Mouse (Mus musculus): ENCODE data around the gene Eci1. TPM values are rescaled to one million over a fixed set of nuclear protein-coding genes. Genes with fewer than 3 reads are reported as not detected.

Gene Eci1
- total RNA-seq, 2 experiments from 2014 or later = 23.3 to 26.9 TPM

Other genes with a start within 250 kb of the Eci1 start
- 10 to 100 TPM; 60.1 to 64.2 TPM for gene Tbc1d24, start 221.1 kb upstream of the Eci1 start, total RNA-seq (2021)
- 10 to 100 TPM; 10.8 to 11.0 TPM for gene Ntn3, start 217.1 kb upstream of the Eci1 start, total RNA-seq (2021)
- 10 to 100 TPM in 1 of 2 experiments, 1 to 10 TPM in 1; 8.4 to 10.0 TPM for gene Tedc2, start 205.8 kb upstream of the Eci1 start, total RNA-seq (2021)
- 1 to 10 TPM; 4.1 to 6.6 TPM for gene Ccnf, start 175.2 kb upstream of the Eci1 start, total RNA-seq (2021)
- gene Abca17, start 75.6 kb upstream of the Eci1 start, total RNA-seq (2021) = 1 to 10 TPM in 1 of 2 experiments, under 1 TPM in 1; 0.47 to 1.2 TPM
- 10 to 100 TPM; 70.7 to 75.2 TPM for gene Abca3, start 74.7 kb upstream of the Eci1 start, total RNA-seq (2021)
- 100 to 1,000 TPM; 117 to 120 TPM for gene Rnps1, start 12.1 kb upstream of the Eci1 start, total RNA-seq (2021)
- gene Dnase1l2, start 16.5 kb downstream of the Eci1 start, total RNA-seq (2021) = 1 to 10 TPM; 6.0 to 7.8 TPM
- 10 to 100 TPM; 25.4 to 36.0 TPM for gene E4f1, start 43.7 kb downstream of the Eci1 start, total RNA-seq (2021)
- 10 to 100 TPM; 61.5 to 74.6 TPM for gene Pgp, start 43.8 kb downstream of the Eci1 start, total RNA-seq (2021)
- 1 to 10 TPM; 1.6 to 3.5 TPM for gene Bricd5, start 47.2 kb downstream of the Eci1 start, total RNA-seq (2021)
- 10 to 100 TPM; 38.1 to 40.1 TPM for gene Mlst8, start 52.4 kb downstream of the Eci1 start, total RNA-seq (2021)
- gene Caskin1, start 62.0 kb downstream of the Eci1 start, total RNA-seq (2021) = 100 to 1,000 TPM; 143 to 165 TPM
- 10 to 100 TPM; 69.9 to 88.9 TPM for gene Traf7, start 101.3 kb downstream of the Eci1 start, total RNA-seq (2021)
- gene Rab26, start 107.6 kb downstream of the Eci1 start, total RNA-seq (2021) = 10 to 100 TPM; 65.1 to 72.1 TPM
- 10 to 100 TPM; 68.9 to 89.9 TPM for gene Pkd1, start 123.2 kb downstream of the Eci1 start, total RNA-seq (2021)
- 100 to 1,000 TPM; 150 to 186 TPM for gene Tsc2, start 206.0 kb downstream of the Eci1 start, total RNA-seq (2021)
- gene Nthl1, start 206.0 kb downstream of the Eci1 start, total RNA-seq (2021) = 1 to 10 TPM; 3.3 to 4.7 TPM
- gene Slc9a3r2, start 223.7 kb downstream of the Eci1 start, total RNA-seq (2021) = 10 to 100 TPM; 45.1 to 50.0 TPM
- 1 to 10 TPM; 2.1 to 2.9 TPM for gene Npw, start 231.8 kb downstream of the Eci1 start, total RNA-seq (2021)
- 10 to 100 TPM; 36.9 to 40.0 TPM for gene Zfp598, start 243.0 kb downstream of the Eci1 start, total RNA-seq (2021)